Comparison of ENCODE assay signal across 14 mouse cellular contexts in the genomic region with DNA sequence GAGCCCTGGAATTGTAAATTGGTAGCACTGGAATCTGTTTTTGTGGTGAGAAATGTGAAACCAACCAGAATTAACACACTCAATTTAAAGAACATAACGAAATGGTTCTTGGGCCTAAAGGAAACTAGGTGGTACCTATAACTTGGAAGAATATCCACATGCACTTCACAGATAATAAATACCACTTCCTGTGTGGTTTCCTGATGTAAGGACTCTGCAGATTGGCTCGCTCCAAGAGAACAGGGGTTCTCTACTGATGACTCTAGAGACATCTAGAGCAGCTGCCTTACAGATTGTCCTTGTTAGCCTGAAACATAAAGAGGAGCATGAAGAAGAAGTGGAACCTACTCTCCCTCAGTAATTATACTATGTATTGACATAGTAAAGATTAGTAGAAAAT.
"Had no signal": no experiment of that assay in that cellular context is flagged by ENCODE, and none has a peak within 500 bp of the region (broad histone marks: within the 10 kb centered on the region; RNA-seq: fewer than 3 reads in every experiment).

No protein-coding gene starts in this region.

- ATAC-seq: lung, postnatal 0 days; midbrain, embryonic 16.5 days had no signal

- DNase-seq: lung, adult 2 months; lung, postnatal 14 days; lung, postnatal 36 days; midbrain, embryonic 14.5 days; retina, postnatal 1 day; right cerebral cortex, adult 18-20 months; right cerebral cortex, postnatal 25 days; right cerebral cortex, postnatal 4 days; spleen, adult 18-20 months; thymus, adult 18-20 months; thymus, postnatal 14 days; thymus, postnatal 36 days had no signal
